Mouse (Mus musculus): Measurements from ENCODE around the gene Pgam5. TPM values are rescaled to one million over a fixed set of nuclear protein-coding genes. Genes with fewer than 3 reads are reported as not detected.

The Pgam5 gene
- polyA plus RNA-seq, 1 experiment from 2014 or later, result 21.0 TPM

DNA sequence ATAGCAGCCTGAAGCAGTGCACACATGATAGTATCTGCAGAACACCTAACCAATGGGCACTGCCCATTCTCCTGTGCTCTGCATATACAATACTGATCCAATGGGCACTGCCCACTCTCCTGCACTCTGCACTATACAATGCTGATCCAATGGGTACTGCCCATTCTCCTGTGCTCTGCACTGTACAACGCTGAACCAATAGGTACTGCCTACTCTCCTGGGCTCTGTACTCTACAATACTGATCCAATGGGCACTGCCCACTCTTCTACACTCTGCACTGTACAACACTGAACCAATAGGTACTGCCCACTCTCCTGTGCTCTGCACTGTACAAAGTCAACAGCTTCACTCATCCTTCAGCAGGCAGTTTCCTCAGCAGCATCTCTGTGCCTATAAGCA, 7.2 kb upstream of the Pgam5 start:
- H3K27me3 ChIP-seq (ENCODE audit: insufficient read depth, low read length), result no peaks in the 10 kb centered on the region
- H3K4me1 ChIP-seq (ENCODE audit: insufficient read depth), result no peaks in the 10 kb centered on the region
- H3K9ac ChIP-seq (replicated peaks), result no peak overlapping the region
- no peak overlapping the region for H3K27ac ChIP-seq (ENCODE audit: low read depth)
- peaks cover 5% of the 10 kb centered on the region; the same call in 1 of the 2 replicates for H3K36me3 ChIP-seq (replicated peaks; ENCODE audit: insufficient read depth, low read length)
- no peak overlapping the region for H3K4me2 ChIP-seq (ENCODE audit: low read depth, low read length)
- DNase-seq, result no peak
- no peak for TF ChIP-seq EP300 (IDR thresholded peaks at IDR 0.05; ENCODE audit: low read depth)
- TF ChIP-seq CTCF (IDR thresholded peaks at IDR 0.05; ENCODE audit: low read depth), result no peak
- H3K4me3 ChIP-seq (ENCODE audit: low read depth, low read length), result no peak overlapping the region
- WGBS (ENCODE audit: insufficient replicate concordance), result 95% methylated on average over 1 of the region's 1 CpGs
- ATAC-seq, result no peak
- no peaks in the 10 kb centered on the region for H3K9me3 ChIP-seq (ENCODE audit: low read length)

DNA sequence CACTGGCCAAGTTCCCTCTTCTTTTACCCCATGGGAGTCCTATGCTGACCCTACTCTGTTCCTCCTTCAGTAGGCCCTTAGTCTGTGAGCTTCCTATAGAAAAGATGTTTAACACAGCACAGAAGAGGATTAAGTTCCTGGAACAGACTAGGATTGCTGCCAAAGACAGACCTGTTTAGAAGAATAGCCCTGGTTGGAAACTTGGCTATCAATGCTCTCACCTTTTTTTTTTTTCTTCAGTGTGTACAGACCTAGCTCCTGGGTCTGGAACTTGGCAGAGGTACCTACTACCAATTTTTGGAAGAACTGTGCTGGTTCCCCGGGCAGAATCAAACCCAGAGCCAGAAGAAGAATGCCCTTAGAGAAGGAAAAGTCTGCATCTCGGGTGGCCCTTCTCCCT, 6.7 kb upstream of the Pgam5 start:
- H3K4me3 ChIP-seq (ENCODE audit: low read depth, low read length), result no peak overlapping the region
- TF ChIP-seq CTCF (IDR thresholded peaks at IDR 0.05; ENCODE audit: low read depth) (no peak), EP300 (IDR thresholded peaks at IDR 0.05; ENCODE audit: low read depth) (no peak)
- peaks cover 5% of the 10 kb centered on the region; the same call in 1 of the 2 replicates for H3K36me3 ChIP-seq (replicated peaks; ENCODE audit: insufficient read depth, low read length)
- DNase-seq (no peak), ATAC-seq (no peak)
- H3K4me1 ChIP-seq (ENCODE audit: insufficient read depth), result no peaks in the 10 kb centered on the region
- WGBS (ENCODE audit: insufficient replicate concordance), result 63% methylated on average over 2 of the region's 2 CpGs
- no peaks in the 10 kb centered on the region for H3K27me3 ChIP-seq (ENCODE audit: insufficient read depth, low read length)
- H3K9ac ChIP-seq (replicated peaks), result no peak overlapping the region
- no peak overlapping the region for H3K27ac ChIP-seq (ENCODE audit: low read depth)
- H3K4me2 ChIP-seq (ENCODE audit: low read depth, low read length), result no peak overlapping the region
- H3K9me3 ChIP-seq (ENCODE audit: low read length), result no peaks in the 10 kb centered on the region

- H3K4me1 ChIP-seq (ENCODE audit: insufficient read depth), result no peaks in the 10 kb centered on the region
- WGBS (ENCODE audit: insufficient replicate concordance), result 76% methylated on average over 2 of the region's 2 CpGs
- H3K4me2 ChIP-seq (ENCODE audit: low read depth, low read length), result no peak overlapping the region
- no peaks in the 10 kb centered on the region for H3K27me3 ChIP-seq (ENCODE audit: insufficient read depth, low read length)
- H3K27ac ChIP-seq (ENCODE audit: low read depth), result no peak overlapping the region
- no peaks in the 10 kb centered on the region for H3K9me3 ChIP-seq (ENCODE audit: low read length)
- peaks cover 5% of the 10 kb centered on the region; the same call in 1 of the 2 replicates for H3K36me3 ChIP-seq (replicated peaks; ENCODE audit: insufficient read depth, low read length)
- DNase-seq, result no peak
- ATAC-seq, result no peak
- no peak for TF ChIP-seq CTCF (IDR thresholded peaks at IDR 0.05; ENCODE audit: low read depth)
- TF ChIP-seq EP300 (IDR thresholded peaks at IDR 0.05; ENCODE audit: low read depth), result no peak
- H3K9ac ChIP-seq (replicated peaks), result no peak overlapping the region
- no peak overlapping the region for H3K4me3 ChIP-seq (ENCODE audit: low read depth, low read length)
Observed at GRCm38 (mm10) chr5:110274846-110275245, 5.1 kb upstream of the Pgam5 start.

- DNase-seq, result no peak
- 64% methylated on average over 4 of the region's 4 CpGs for WGBS (ENCODE audit: insufficient replicate concordance)
- TF ChIP-seq CTCF (IDR thresholded peaks at IDR 0.05; ENCODE audit: low read depth) (no peak), EP300 (IDR thresholded peaks at IDR 0.05; ENCODE audit: low read depth) (no peak)
- Histone ChIP-seq H3K27ac (ENCODE audit: low read depth) (no peak overlapping the region), H3K4me1 (ENCODE audit: insufficient read depth) (no peaks in the 10 kb centered on the region), H3K27me3 (ENCODE audit: insufficient read depth, low read length) (no peaks in the 10 kb centered on the region), H3K4me2 (ENCODE audit: low read depth, low read length) (no peak overlapping the region), H3K9ac (replicated peaks) (no peak overlapping the region), H3K36me3 (replicated peaks; ENCODE audit: insufficient read depth, low read length) (peaks cover 5% of the 10 kb centered on the region; the same call in 1 of the 2 replicates), H3K4me3 (ENCODE audit: low read depth, low read length) (no peak overlapping the region), H3K9me3 (ENCODE audit: low read length) (no peaks in the 10 kb centered on the region)
- no peak for ATAC-seq
Observed at GRCm38 (mm10) chr5:110274147-110274546, 4.4 kb upstream of the Pgam5 start.

DNA sequence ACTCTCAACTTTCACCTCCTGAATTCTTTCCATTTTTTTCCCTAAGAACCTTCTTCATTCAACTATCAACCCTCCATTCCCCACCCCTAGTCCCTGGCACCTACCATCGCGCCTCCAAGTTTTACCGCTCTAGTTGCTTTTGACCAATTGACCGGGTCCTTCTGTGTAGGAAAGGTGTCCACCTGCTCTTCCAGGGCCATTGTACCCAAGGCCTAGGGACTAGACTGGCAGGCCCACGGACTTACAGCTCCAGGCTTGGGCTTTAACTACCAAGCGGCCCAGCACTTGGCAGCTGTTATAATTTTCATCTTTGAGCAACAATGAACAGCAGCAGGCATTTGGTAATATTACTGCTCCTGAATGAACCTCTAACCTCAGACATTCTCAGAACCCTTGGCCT, 529 bp upstream of the Pgam5 start:
- Histone ChIP-seq H3K36me3 (replicated peaks; ENCODE audit: insufficient read depth, low read length) (peaks cover 22% of the 10 kb centered on the region), H3K4me2 (ENCODE audit: low read depth, low read length) (no peak overlapping the region; the same call in 1 of the 2 replicates), H3K4me3 (ENCODE audit: low read depth, low read length) (no peak overlapping the region), H3K9ac (replicated peaks) (no peak overlapping the region), H3K27ac (ENCODE audit: low read depth) (no peak overlapping the region), H3K4me1 (ENCODE audit: insufficient read depth) (peaks cover 10% of the 10 kb centered on the region), H3K27me3 (ENCODE audit: insufficient read depth, low read length) (no peaks in the 10 kb centered on the region), H3K9me3 (ENCODE audit: low read length) (no peaks in the 10 kb centered on the region)
- ATAC-seq (no peak), DNase-seq (no peak)
- TF ChIP-seq CTCF (IDR thresholded peaks at IDR 0.05; ENCODE audit: low read depth) (no peak), EP300 (IDR thresholded peaks at IDR 0.05; ENCODE audit: low read depth) (no peak)
- 92% methylated on average over 6 of the region's 6 CpGs for WGBS (ENCODE audit: insufficient replicate concordance)

DNA sequence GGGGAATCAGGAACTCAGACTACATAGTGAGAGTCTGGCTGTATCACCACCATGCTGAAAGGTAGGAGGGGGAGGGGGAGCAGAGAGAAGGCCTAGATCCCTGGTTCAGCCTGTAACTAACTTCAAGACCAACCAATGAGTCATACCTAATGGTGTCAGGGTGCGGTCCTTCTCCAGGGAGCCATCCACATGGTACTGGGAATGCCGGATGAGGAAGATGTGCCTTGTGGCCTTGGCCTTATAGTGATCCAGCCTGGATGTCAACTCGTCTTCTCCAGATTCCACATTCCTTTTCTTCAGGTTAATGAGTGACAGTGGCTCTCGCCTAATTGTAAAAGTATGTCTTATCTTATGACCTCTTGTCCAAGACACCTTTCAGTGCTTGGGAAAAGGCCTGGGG, 2.8 kb downstream of the Pgam5 start:
- no peak overlapping the region for H3K27ac ChIP-seq (ENCODE audit: low read depth)
- no peak for ATAC-seq
- no peak for DNase-seq
- H3K9me3 ChIP-seq (ENCODE audit: low read length), result no peaks in the 10 kb centered on the region
- no peaks in the 10 kb centered on the region for H3K27me3 ChIP-seq (ENCODE audit: insufficient read depth, low read length)
- peaks cover 30% of the 10 kb centered on the region for H3K36me3 ChIP-seq (replicated peaks; ENCODE audit: insufficient read depth, low read length)
- no peak for TF ChIP-seq CTCF (IDR thresholded peaks at IDR 0.05; ENCODE audit: low read depth)
- TF ChIP-seq EP300 (IDR thresholded peaks at IDR 0.05; ENCODE audit: low read depth), result no peak
- H3K4me1 ChIP-seq (ENCODE audit: insufficient read depth), result peaks cover 10% of the 10 kb centered on the region
- H3K9ac ChIP-seq (replicated peaks), result no peak overlapping the region
- WGBS (ENCODE audit: insufficient replicate concordance), result 86% methylated on average over 4 of the region's 4 CpGs
- no peak overlapping the region for H3K4me3 ChIP-seq (ENCODE audit: low read depth, low read length)
- no peak overlapping the region for H3K4me2 ChIP-seq (ENCODE audit: low read depth, low read length)

DNA sequence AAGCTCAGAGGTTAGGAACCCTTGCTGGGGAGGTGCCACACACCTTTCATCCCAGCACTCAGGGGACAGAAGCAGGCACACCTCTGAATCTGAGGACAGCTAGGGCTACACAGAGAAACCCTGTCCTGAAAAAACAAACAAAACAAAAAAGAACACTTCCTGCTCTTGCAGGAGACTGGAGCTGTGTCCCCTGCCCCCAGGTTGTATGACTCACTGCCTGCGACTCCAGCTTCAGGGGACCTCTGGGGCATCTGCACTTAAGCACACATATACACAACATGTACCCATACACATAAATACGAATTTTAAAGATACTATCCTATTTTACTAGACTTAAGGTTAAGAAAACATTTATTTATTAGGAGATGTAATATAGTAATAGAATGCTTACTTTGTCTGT, 25.6 kb downstream of the Pgam5 start:
- TF ChIP-seq CTCF (IDR thresholded peaks at IDR 0.05; ENCODE audit: low read depth) (no peak), EP300 (IDR thresholded peaks at IDR 0.05; ENCODE audit: low read depth) (no peak)
- H3K27me3 ChIP-seq (ENCODE audit: insufficient read depth, low read length), result no peaks in the 10 kb centered on the region
- no peaks in the 10 kb centered on the region for H3K9me3 ChIP-seq (ENCODE audit: low read length)
- H3K36me3 ChIP-seq (replicated peaks; ENCODE audit: insufficient read depth, low read length), result peaks cover 76% of the 10 kb centered on the region
- no peak overlapping the region for H3K4me2 ChIP-seq (ENCODE audit: low read depth, low read length)
- H3K27ac ChIP-seq (ENCODE audit: low read depth), result no peak overlapping the region
- WGBS (ENCODE audit: insufficient replicate concordance), result 80% methylated on average over 2 of the region's 2 CpGs
- H3K9ac ChIP-seq (replicated peaks), result no peak overlapping the region
- no peaks in the 10 kb centered on the region for H3K4me1 ChIP-seq (ENCODE audit: insufficient read depth)
- ATAC-seq (no peak), DNase-seq (no peak)
- H3K4me3 ChIP-seq (ENCODE audit: low read depth, low read length), result no peak overlapping the region

Measured in liver, postnatal 0 days (tissue).